Comparison of ENCODE assay signal across 9 mouse cellular contexts in the genomic region with DNA sequence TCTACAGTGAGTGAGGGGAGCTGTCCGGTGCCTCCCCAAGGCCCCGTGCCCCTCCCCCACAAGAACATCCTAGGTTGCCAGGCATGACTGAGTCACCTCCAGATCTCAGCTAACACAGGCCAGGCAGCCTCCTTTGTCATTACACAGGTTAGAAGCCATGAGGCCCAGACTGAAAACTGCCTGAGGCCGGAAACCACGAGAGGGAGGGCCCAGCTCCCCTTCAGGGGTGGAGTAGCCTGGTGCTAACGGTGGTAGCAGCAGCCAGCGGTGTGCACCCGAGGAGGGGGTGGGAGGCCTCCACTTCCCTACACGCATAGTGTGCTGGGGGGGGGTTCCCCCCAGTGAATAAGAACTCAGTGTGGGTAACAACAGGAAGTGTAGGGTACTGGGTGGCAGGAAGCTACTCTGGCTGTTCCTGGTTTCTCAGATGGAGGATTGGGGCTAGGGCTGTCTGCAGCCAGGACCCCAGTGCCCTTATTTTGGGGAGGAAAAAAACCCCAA. TPM values are rescaled to one million over a fixed set of nuclear protein-coding genes. Genes with fewer than 3 reads are reported as not detected.
DNase-seq lines count a peak whose midpoint lies in the region; ATAC-seq and TF ChIP-seq lines count a peak whose summit lies in the region.
"Had no signal": no experiment of that assay in that cellular context is flagged by ENCODE, and none has a peak within 500 bp of the region (broad histone marks: within the 10 kb centered on the region; RNA-seq: fewer than 3 reads in every experiment).

No protein-coding gene starts in this region.

- peaks cover 60% of the 10 kb centered on the region for H3K4me1 ChIP-seq in bone marrow macrophage, adult 2 months (ENCODE audit: control insufficient read depth, insufficient read depth, low read length)

- peak overlapping the region; percentile 88 for H3K4me3 ChIP-seq in bone marrow macrophage, adult 2 months (ENCODE audit: insufficient read depth, low read length)
- H3K4me3 ChIP-seq: left cerebral cortex, adult 2 months had no signal

- peak; percentile 74 for ATAC-seq in neutrophil, adult 5-6 weeks (ENCODE audit: extremely low read depth, insufficient number of reproducible peaks, low FRiP score, poor library complexity, severe bottlenecking)

- intact Hi-C loops in heart, postnatal 25 days (cut with DNase I) = no loop called here

- no peak for TF ChIP-seq CTCF in bone marrow macrophage, adult 2 months (IDR thresholded peaks at IDR 0.05; ENCODE audit: low read depth, low read length)

- no peak for TF ChIP-seq POLR2A in bone marrow macrophage, adult 2 months (IDR thresholded peaks at IDR 0.05; ENCODE audit: borderline replicate concordance, low read depth, low read length)

- peak overlapping the region; percentile 88 for H3K27ac ChIP-seq in bone marrow macrophage, adult 2 months (ENCODE audit: insufficient read depth, low read depth, low read length)
- H3K27ac ChIP-seq: left cerebral cortex, adult 2 months had no signal

- DNase-seq in heart, adult 11 months = peak; percentile 98
- DNase-seq in heart, postnatal 25 days (ENCODE audit: low spot score) = no peak
- peak; percentile 39 to 61 for DNase-seq in kidney, postnatal 4 days
- DNase-seq in cerebellum, adult 18-20 months = no peak
- no peak for DNase-seq in urinary bladder, postnatal 36 days (ENCODE audit: low spot score in 2 of 2)
- no peak for DNase-seq in gastrocnemius, postnatal 10 days

RNA-seq across cellular contexts. Expression of gene Fmnl1, which starts 4.0 kb away (rescaled TPM):
- 10 to 100 TPM; 15.1 to 18.2 TPM for total RNA-seq in heart, postnatal 25 days (2021)
- 216 and 241 TPM in 2 replicates for polyA plus RNA-seq in bone marrow macrophage, adult 2 months (2012; ENCODE audit: insufficient read depth, insufficient read length, missing spikeins)
- total RNA-seq in neutrophil, adult 5-6 weeks (2017) = 383 and 400 TPM in 2 replicates
- total RNA-seq in gastrocnemius, postnatal 10 days (2021) = 1 to 10 TPM; 6.3 to 8.9 TPM

RNA-seq across cellular contexts. Expression of gene 1700023F06Rik, which starts 33.4 kb away (rescaled TPM):
- not detected for total RNA-seq in heart, postnatal 25 days (2021)
- not detected in 2 replicates for polyA plus RNA-seq in bone marrow macrophage, adult 2 months (2012; ENCODE audit: insufficient read depth, insufficient read length, missing spikeins)
- not detected in 2 replicates for total RNA-seq in neutrophil, adult 5-6 weeks (2017)
- total RNA-seq in gastrocnemius, postnatal 10 days (2021) = not detected

RNA-seq across cellular contexts. Expression of gene Hexim2, which starts 42.7 kb away (rescaled TPM):
- total RNA-seq in heart, postnatal 25 days (2021) = 1 to 10 TPM; 1.3 to 2.3 TPM
- 3.1 and 3.6 TPM in 2 replicates for polyA plus RNA-seq in bone marrow macrophage, adult 2 months (2012; ENCODE audit: insufficient read depth, insufficient read length, missing spikeins)
- total RNA-seq in neutrophil, adult 5-6 weeks (2017) = 1.1 and 1.5 TPM in 2 replicates
- 1 to 10 TPM; 5.8 to 6.7 TPM for total RNA-seq in gastrocnemius, postnatal 10 days (2021)

RNA-seq across cellular contexts. Expression of gene Spata32, which starts 43.3 kb away (rescaled TPM):
- total RNA-seq in heart, postnatal 25 days (2021) = not detected
- not detected in 2 replicates for polyA plus RNA-seq in bone marrow macrophage, adult 2 months (2012; ENCODE audit: insufficient read depth, insufficient read length, missing spikeins)
- total RNA-seq in neutrophil, adult 5-6 weeks (2017) = not detected in 2 replicates
- not detected for total RNA-seq in gastrocnemius, postnatal 10 days (2021)

RNA-seq across cellular contexts. Expression of gene Hexim1, which starts 58.9 kb away (rescaled TPM):
- 10 to 100 TPM; 17.5 to 18.8 TPM for total RNA-seq in heart, postnatal 25 days (2021)
- 43.7 and 44.3 TPM in 2 replicates for polyA plus RNA-seq in bone marrow macrophage, adult 2 months (2012; ENCODE audit: insufficient read depth, insufficient read length, missing spikeins)
- total RNA-seq in neutrophil, adult 5-6 weeks (2017) = 103 and 105 TPM in 2 replicates
- total RNA-seq in gastrocnemius, postnatal 10 days (2021) = 10 to 100 TPM; 24.0 to 26.7 TPM

Comparison
In these comparisons a context has a peak if more than half of its experiments do, and no peak if none do; other contexts are left out.
1. DNase-seq: peak in heart, adult 11 months (single experiment) and kidney, postnatal 4 days (2 of 2); none in heart, postnatal 25 days (single experiment), cerebellum, adult 18-20 months (0 of 2), urinary bladder, postnatal 36 days (0 of 2) and gastrocnemius, postnatal 10 days (single experiment).
2. RNA of gene Fmnl1, which starts 4.0 kb away (total RNA-seq): 383 to 400 TPM in neutrophil, adult 5-6 weeks; 15.1 to 18.2 TPM in heart, postnatal 25 days and 6.3 to 8.9 TPM in gastrocnemius, postnatal 10 days; every median in the first group is over 10 times any median in the second.